Mouse (Mus musculus): Measurements from ENCODE around the gene Zfp36l1.

DNA sequence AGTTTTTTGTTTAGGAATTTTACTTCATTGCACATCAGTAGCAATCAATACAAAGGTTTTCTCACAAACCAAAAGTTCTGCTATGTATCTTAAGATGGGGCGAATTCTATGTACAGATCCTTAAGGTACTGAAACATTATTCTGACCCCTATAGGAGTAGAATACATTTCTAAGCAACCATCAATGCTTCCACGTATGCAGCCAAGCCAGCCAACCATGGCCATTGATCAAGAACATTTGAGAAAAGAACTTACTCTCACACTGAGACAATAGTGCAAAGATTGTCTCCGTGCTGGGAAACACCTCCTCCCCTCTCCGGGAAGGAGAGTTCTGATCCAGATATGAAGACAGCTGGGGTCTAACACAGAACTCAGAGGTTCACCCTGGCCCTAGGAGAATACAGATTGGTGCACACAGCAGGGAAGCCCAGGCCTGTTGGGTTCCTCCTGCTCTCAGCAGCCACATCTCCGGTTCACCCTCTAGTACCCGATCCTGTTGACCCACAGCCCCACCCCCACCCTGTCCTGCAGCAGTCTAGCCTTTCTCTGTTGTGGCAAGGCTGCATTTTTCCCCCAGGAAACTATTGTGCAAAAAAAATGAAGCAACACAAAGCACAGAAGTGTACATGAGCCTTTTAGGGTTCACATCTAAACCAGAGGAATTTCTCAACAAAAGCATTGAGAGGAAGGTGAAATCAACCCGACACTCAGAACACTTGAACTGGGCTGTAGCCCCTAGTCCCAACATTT, 49.2 kb downstream of the Zfp36l1 start:
- TF ChIP-seq CTCF (IDR thresholded peaks at IDR 0.05; ENCODE audit: control insufficient read depth, insufficient read depth, low read length) (no peak), POLR2A (IDR thresholded peaks at IDR 0.05; ENCODE audit: borderline replicate concordance, control insufficient read depth, low read depth, low read length) (no peak)

Data from bone marrow, adult 2 months (tissue).